Comparison of ENCODE assay signal across 9 mouse cellular contexts in the genomic region with DNA sequence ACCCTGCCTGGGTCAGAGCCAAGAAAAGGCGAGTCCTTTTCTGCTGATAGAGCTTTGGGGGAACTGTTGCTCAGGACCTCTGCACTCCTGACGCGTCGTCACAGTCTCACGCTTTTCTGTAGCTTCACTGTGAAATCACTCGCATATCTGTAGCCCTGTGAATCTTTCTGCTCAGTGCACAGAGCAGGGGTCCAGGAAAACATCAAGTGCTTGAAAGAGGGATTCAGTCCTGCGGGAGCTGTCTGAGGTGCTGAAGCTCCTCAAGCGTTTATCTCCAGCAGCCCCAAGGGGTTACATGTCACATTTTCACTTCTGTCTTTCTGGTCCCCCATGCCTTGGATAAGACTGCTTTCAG. TPM values are rescaled to one million over a fixed set of nuclear protein-coding genes. Genes with fewer than 3 reads are reported as not detected.
A peak's percentile ranks its signal among the peaks of the same experiment; 100 is the strongest.
DNase-seq lines count a peak whose midpoint lies in the region; ATAC-seq and TF ChIP-seq lines count a peak whose summit lies in the region.
"Had no signal": no experiment of that assay in that cellular context is flagged by ENCODE, and none has a peak within 500 bp of the region (broad histone marks: within the 10 kb centered on the region; RNA-seq: fewer than 3 reads in every experiment).

No protein-coding gene starts in this region.

- H3K4me1 ChIP-seq in E14TG2a.4 (replicated peaks; ENCODE audit: low read depth, low read length): peaks cover 7% of the 10 kb centered on the region
- peaks cover 9% of the 10 kb centered on the region; the same call in 1 of the 2 replicates for H3K4me1 ChIP-seq in embryonic facial prominence, embryonic 13.5 days
- 0 out of 2 replicates have a peak, but pooled peaks cover 5% of the 10 kb centered on the region for H3K4me1 ChIP-seq in kidney, embryonic 16.5 days (ENCODE audit: insufficient read depth, low read length)
- H3K4me1 ChIP-seq in neural tube, embryonic 14.5 days (ENCODE audit: control insufficient read depth, insufficient read depth, low read length): no peaks in the 10 kb centered on the region

- H3K4me2 ChIP-seq in embryonic facial prominence, embryonic 13.5 days: peak overlapping the region; percentile 50
- peak overlapping the region; percentile 15; the same call in 1 of the 2 replicates for H3K4me2 ChIP-seq in kidney, embryonic 16.5 days (replicated peaks; ENCODE audit: low read depth, low read length)
- peak overlapping the region; percentile 51 for H3K4me2 ChIP-seq in neural tube, embryonic 14.5 days (ENCODE audit: low read depth, low read length)

- no peak overlapping the region for H3K27ac ChIP-seq in embryonic facial prominence, embryonic 13.5 days
- H3K27ac ChIP-seq in kidney, embryonic 16.5 days (ENCODE audit: low read length): no peak overlapping the region
- H3K27ac ChIP-seq in neural tube, embryonic 14.5 days (ENCODE audit: low read depth, low read length): no peak overlapping the region

- ATAC-seq in embryonic facial prominence, embryonic 13.5 days (ENCODE audit: insufficient number of reproducible peaks, insufficient read depth, low FRiP score, low TSS enrichment, low read depth): no peak
- peak; percentile 86 for ATAC-seq in kidney, embryonic 16.5 days (ENCODE audit: low FRiP score, low TSS enrichment)
- peak; percentile 86 for ATAC-seq in neural tube, embryonic 14.5 days (ENCODE audit: low read depth)
- ATAC-seq in inflammation-experienced regulatory T-cells, adult 6 months: no peak

- 2% methylated on average over 8 of the region's 8 CpGs for WGBS in embryonic facial prominence, embryonic 13.5 days
- WGBS in kidney, embryonic 16.5 days: under 1% methylated on average over 8 of the region's 8 CpGs
- WGBS in neural tube, embryonic 14.5 days: 1% methylated on average over 8 of the region's 8 CpGs

- no peak for TF ChIP-seq CTCF in E14TG2a.4 (conservative IDR thresholded peaks at IDR 0.05; ENCODE audit: low read length)

- DNase-seq in gastrocnemius, postnatal 10 days: peak; percentile 7
- DNase-seq in gastrocnemius, adult 18-20 months (ENCODE audit: low spot score): no peak
- DNase-seq in urinary bladder, postnatal 10 days (ENCODE audit: low spot score): no peak

- no peaks in the 10 kb centered on the region for H3K9me3 ChIP-seq in E14TG2a.4 (ENCODE audit: low read length)
- no peaks in the 10 kb centered on the region for H3K9me3 ChIP-seq in embryonic facial prominence, embryonic 13.5 days
- H3K9me3 ChIP-seq in kidney, embryonic 16.5 days (ENCODE audit: low read length): no peaks in the 10 kb centered on the region
- H3K9me3 ChIP-seq in neural tube, embryonic 14.5 days (ENCODE audit: control insufficient read depth, low read length): no peaks in the 10 kb centered on the region

- no peaks in the 10 kb centered on the region for H3K36me3 ChIP-seq in E14TG2a.4 (ENCODE audit: insufficient read depth, low read length)
- H3K36me3 ChIP-seq in embryonic facial prominence, embryonic 13.5 days: no peaks in the 10 kb centered on the region
- no peaks in the 10 kb centered on the region for H3K36me3 ChIP-seq in kidney, embryonic 16.5 days (ENCODE audit: insufficient read depth, low read length)
- H3K36me3 ChIP-seq in neural tube, embryonic 14.5 days (ENCODE audit: control insufficient read depth, insufficient read depth, low read length): no peaks in the 10 kb centered on the region
- H3K36me3 ChIP-seq: G1E had no signal

- peak overlapping the region; percentile 64 for H3K4me3 ChIP-seq in E14TG2a.4 (replicated peaks; ENCODE audit: low read length)
- H3K4me3 ChIP-seq in embryonic facial prominence, embryonic 13.5 days: peak overlapping the region; percentile 8; the same call in 1 of the 2 replicates
- no peak overlapping the region for H3K4me3 ChIP-seq in kidney, embryonic 16.5 days (ENCODE audit: low read length)
- peak overlapping the region; percentile 33 for H3K4me3 ChIP-seq in neural tube, embryonic 14.5 days (ENCODE audit: low read depth, low read length)

- H3K27me3 ChIP-seq in E14TG2a.4 (ENCODE audit: insufficient read depth, low read length): no peaks in the 10 kb centered on the region
- no peaks in the 10 kb centered on the region for H3K27me3 ChIP-seq in embryonic facial prominence, embryonic 13.5 days
- no peaks in the 10 kb centered on the region for H3K27me3 ChIP-seq in kidney, embryonic 16.5 days (ENCODE audit: insufficient read depth, low read length)
- no peaks in the 10 kb centered on the region for H3K27me3 ChIP-seq in neural tube, embryonic 14.5 days (ENCODE audit: control insufficient read depth, insufficient read depth, low read length)

- H3K9ac ChIP-seq in embryonic facial prominence, embryonic 13.5 days: no peak overlapping the region
- no peak overlapping the region for H3K9ac ChIP-seq in kidney, embryonic 16.5 days (replicated peaks; ENCODE audit: low read length)
- peak overlapping the region; percentile 41; the same call in 1 of the 2 replicates for H3K9ac ChIP-seq in neural tube, embryonic 14.5 days (replicated peaks; ENCODE audit: low read depth, low read length)

RNA-seq across cellular contexts. Expression of gene Glra3, which starts 0.2 kb away (rescaled TPM):
- total RNA-seq in gastrocnemius, postnatal 10 days (2021): not detected
- total RNA-seq in gastrocnemius, adult 18-20 months (2021): not detected
- polyA plus RNA-seq in embryonic facial prominence, embryonic 13.5 days (2015; fragmentation: Nextera tagmentation; extraction: Ambion mirVana): 0.28 and 0.29 TPM in 2 replicates
- polyA plus RNA-seq in kidney, embryonic 16.5 days (2015; fragmentation: Nextera tagmentation; extraction: Ambion mirVana): 0.10 and 0.12 TPM in 2 replicates
- polyA plus RNA-seq in neural tube, embryonic 14.5 days (2014; fragmentation: Nextera tagmentation; extraction: Ambion mirVana): 1.5 and 3.2 TPM in 2 replicates
- polyA plus RNA-seq in inflammation-experienced regulatory T-cells, adult 6 months (2017; shearing (Covaris generic)): not detected
- polyA plus RNA-seq: G1E had no signal

RNA-seq across cellular contexts. Expression of gene Adam29, which starts 33.8 kb away (rescaled TPM):
- total RNA-seq in gastrocnemius, postnatal 10 days (2021): not detected
- not detected for total RNA-seq in gastrocnemius, adult 18-20 months (2021)
- polyA plus RNA-seq in embryonic facial prominence, embryonic 13.5 days (2015; fragmentation: Nextera tagmentation; extraction: Ambion mirVana): not detected in 2 replicates
- polyA plus RNA-seq in kidney, embryonic 16.5 days (2015; fragmentation: Nextera tagmentation; extraction: Ambion mirVana): not detected in 2 replicates
- not detected in 2 replicates for polyA plus RNA-seq in neural tube, embryonic 14.5 days (2014; fragmentation: Nextera tagmentation; extraction: Ambion mirVana)
- polyA plus RNA-seq in inflammation-experienced regulatory T-cells, adult 6 months (2017; shearing (Covaris generic)): not detected
- polyA plus RNA-seq: G1E had no signal

Comparison
In these comparisons a context has a peak if more than half of its experiments do, and no peak if none do; other contexts are left out.
1. ATAC-seq: peak in kidney, embryonic 16.5 days (single experiment) and neural tube, embryonic 14.5 days (single experiment); none in embryonic facial prominence, embryonic 13.5 days (single experiment) and inflammation-experienced regulatory T-cells, adult 6 months (single experiment).
2. Peak in every context shown above with its lines, with median percentiles within 50 percentile points of each other: H3K4me2 ChIP-seq.